Mouse (Mus musculus) erythroblast, adult 5-6 weeks (primary cell): ENCODE measurements around the gene Asmt. TPM values are rescaled to one million over a fixed set of nuclear protein-coding genes. Genes with fewer than 3 reads are reported as not detected.

Source experiments
- ATAC-seq: replicated peaks from 2 replicates; pipeline ENCODE4 v1.8.0; 2016; ENCODE audit warnings: moderate number of reproducible peaks, mild to moderate bottlenecking, moderate TSS enrichment, inconsistent platforms; ENCODE audit not compliant: poor library complexity, low FRiP score, severe bottlenecking
- total RNA-seq, 2 experiments: library from RNA; stranded (forward) in 1 of 2; stranded (reverse) in 1 of 2; fragments of 150-400 nt in 1 of 2; fragments of 200-764, 138-1000 nt in 1 of 2; gene quantifications; 2 replicates each; pipeline versions ENCODE4 v1.2.3 to v1.2.4; 2015 to 2017; ENCODE audit warnings: low replicate concordance in 2 of 2

Asmt gene
- total RNA-seq (2015; ENCODE audit: low replicate concordance): not detected in 2 replicates
- total RNA-seq (2017; ENCODE audit: low replicate concordance): not detected in 2 replicates

DNA sequence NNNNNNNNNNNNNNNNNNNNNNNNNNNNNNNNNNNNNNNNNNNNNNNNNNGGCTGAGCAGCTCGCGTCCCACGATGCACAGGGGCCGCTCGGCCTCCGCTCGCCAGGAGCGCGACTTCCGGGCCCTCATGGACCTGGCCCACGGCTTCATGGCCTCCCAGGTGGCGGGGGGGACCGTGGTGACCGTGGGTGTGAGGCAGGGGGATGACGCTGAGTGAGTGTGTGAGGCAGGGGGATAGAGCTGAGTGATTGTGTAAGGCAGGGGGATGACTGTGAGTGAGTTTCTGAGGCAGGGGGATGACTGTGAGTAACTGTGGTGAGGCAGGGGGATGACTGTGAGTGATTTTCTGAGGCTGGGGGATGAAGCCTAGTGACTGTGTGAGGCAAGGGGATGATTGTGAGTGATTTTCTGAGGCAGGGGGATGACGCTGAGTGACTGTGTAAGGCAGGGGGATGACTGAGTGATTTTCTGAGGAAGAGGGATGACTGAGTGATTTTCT lies at the start of gene Asmt:
Asmt (plus strand) TSS at position 51 of the 499 bp plus-strand sequence.
- peak; percentile 66 for ATAC-seq

DNA sequence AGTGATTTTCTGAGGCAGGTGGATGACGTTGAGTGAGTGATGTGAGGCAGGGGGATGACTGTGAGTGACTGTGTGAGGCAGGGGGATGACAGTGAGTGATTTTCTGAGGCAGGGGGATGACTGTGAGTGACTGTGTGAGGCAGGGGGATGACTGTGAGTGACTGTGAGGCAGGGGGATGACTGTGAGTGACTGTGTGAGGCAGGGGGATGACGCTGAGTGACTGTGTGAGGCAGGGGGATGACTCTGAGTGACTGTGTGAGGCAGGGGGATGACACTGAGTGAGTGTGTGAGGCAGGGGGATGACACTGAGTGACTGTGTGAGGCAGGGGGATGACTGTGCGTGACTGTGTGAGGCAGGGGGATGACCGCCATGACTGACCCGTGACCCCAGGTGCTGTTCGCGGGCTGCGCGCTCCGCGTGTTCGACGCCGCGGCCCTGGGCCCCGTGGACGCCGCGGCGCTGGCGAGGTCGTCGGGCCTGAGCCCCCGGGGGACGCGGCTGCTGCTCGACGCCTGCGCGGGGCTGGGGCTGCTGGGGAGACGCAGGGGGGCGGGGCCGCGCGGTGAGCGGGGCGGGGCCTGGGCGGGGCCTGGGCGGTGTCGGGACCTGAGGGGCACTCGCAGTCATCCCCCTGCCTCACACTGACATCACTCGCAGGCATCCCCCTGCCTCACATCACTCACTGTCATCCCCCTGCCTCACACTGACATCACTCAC lies 948 bp downstream of the Asmt start:
- peak; percentile 88 for ATAC-seq

DNA sequence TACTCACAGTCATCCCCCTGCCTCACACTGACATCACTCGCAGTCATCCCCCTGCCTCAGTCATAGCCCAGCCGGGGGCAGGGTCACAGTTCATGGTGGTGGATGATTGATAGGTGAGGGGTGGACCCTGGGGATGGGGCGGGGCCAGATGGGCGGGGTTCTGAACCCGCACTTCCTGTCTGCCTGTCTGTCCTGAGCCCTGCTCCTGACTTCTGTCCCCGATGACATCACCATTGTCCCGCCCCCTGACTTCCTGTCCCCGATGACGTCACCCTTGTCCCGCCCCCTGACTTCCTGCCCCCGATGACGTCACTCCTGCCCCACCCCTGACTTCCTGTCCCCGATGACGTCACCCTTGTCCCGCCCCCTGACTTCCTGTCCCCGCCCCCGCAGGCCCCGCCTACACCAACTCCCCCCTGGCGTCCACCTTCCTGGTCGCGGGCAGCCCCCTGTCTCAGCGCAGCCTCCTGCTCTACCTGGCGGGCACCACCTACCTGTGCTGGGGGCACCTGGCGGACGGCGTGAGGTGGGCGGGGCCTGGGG lies 1.9 kb downstream of the Asmt start:
- ATAC-seq: no peak

- ATAC-seq: no peak
Measured at GRCm38 (mm10) chrX:170674885-170675876, 2.7 kb downstream of the Asmt start.

GRCm38 (mm10) chrX:170675923-170676605 lies 3.6 kb downstream of the Asmt start:
- no peak for ATAC-seq

GRCm38 (mm10) chrX:170676606-170677239 lies 4.3 kb downstream of the Asmt start:
- ATAC-seq: no peak

DNA sequence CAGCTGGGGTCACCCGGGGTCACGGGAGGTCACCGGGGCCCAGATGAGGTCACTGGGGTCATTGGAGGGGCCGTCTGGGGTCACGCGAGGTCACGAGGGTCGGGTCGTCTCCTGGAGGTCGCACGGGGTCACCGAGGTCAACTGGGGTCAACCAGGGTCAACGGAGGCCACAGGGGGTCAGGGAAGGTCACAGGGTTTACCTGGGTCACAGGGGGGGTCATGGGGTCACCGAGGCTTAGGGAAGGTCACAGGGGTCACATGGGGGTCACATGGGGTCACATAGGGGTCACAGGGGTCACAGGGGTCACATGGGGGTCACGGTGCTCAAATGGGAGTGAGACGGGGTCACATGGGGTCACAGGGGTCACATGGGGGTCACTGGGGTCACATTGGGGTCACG lies 4.8 kb downstream of the Asmt start:
- ATAC-seq: no peak

GRCm38 (mm10) chrX:170677680-170678079 lies 5.2 kb downstream of the Asmt start:
- no peak for ATAC-seq
